Mouse (Mus musculus): Measurements from ENCODE around the gene Tfpi.
"Not testable (repeated sequence)": the region's sequence is repeated elsewhere in the genome, so short reads cannot be mapped to it uniquely, and the experiment has no call there.

Gene Tfpi

GRCm38 (mm10) chr2:84476577-84476976 lies at the start of gene Tfpi:
Tfpi (minus strand) TSS chr2:84476775.
- peak; percentile 48 for DNase-seq (ENCODE audit: low spot score)

- no peak for DNase-seq (ENCODE audit: low spot score)
Observed at GRCm38 (mm10) chr2:84526221-84526620, 49.6 kb upstream of the Tfpi start.

GRCm38 (mm10) chr2:84525806-84526205 lies 49.2 kb upstream of the Tfpi start:
- no peak for DNase-seq (ENCODE audit: low spot score)

- no peak for DNase-seq (ENCODE audit: low spot score)
Observed at GRCm38 (mm10) chr2:84525047-84525446, 48.5 kb upstream of the Tfpi start.

- no peak for DNase-seq (ENCODE audit: low spot score)
Observed at GRCm38 (mm10) chr2:84523994-84524393, 47.4 kb upstream of the Tfpi start.

- no peak for DNase-seq (ENCODE audit: low spot score)
Observed at GRCm38 (mm10) chr2:84523103-84523865, 46.7 kb upstream of the Tfpi start.

- DNase-seq (ENCODE audit: low spot score), result peak; percentile 13
Observed at GRCm38 (mm10) chr2:84519514-84520067, 43.0 kb upstream of the Tfpi start.

- no peak for DNase-seq (ENCODE audit: low spot score)
Observed at GRCm38 (mm10) chr2:84518767-84519166, 42.2 kb upstream of the Tfpi start.

- no peak for DNase-seq (ENCODE audit: low spot score)
Observed at GRCm38 (mm10) chr2:84513281-84513680, 36.7 kb upstream of the Tfpi start.

GRCm38 (mm10) chr2:84511508-84511907 lies 34.9 kb upstream of the Tfpi start:
- no peak for DNase-seq (ENCODE audit: low spot score)

GRCm38 (mm10) chr2:84511036-84511435 lies 34.5 kb upstream of the Tfpi start:
- DNase-seq (ENCODE audit: low spot score), result no peak

GRCm38 (mm10) chr2:84504954-84505394 lies 28.4 kb upstream of the Tfpi start:
- DNase-seq (ENCODE audit: low spot score), result not testable (repeated sequence)

- no peak for DNase-seq (ENCODE audit: low spot score)
Observed at GRCm38 (mm10) chr2:84504285-84504684, 27.7 kb upstream of the Tfpi start.

- no peak for DNase-seq (ENCODE audit: low spot score)
Observed at GRCm38 (mm10) chr2:84498921-84499320, 22.3 kb upstream of the Tfpi start.

- no peak for DNase-seq (ENCODE audit: low spot score)
Observed at GRCm38 (mm10) chr2:84495108-84495507, 18.5 kb upstream of the Tfpi start.

GRCm38 (mm10) chr2:84493626-84494025 lies 17.1 kb upstream of the Tfpi start:
- no peak for DNase-seq (ENCODE audit: low spot score)

- DNase-seq (ENCODE audit: low spot score), result no peak
Observed at GRCm38 (mm10) chr2:84491715-84492114, 15.1 kb upstream of the Tfpi start.

- no peak for DNase-seq (ENCODE audit: low spot score)
Observed at GRCm38 (mm10) chr2:84487705-84488291, 11.2 kb upstream of the Tfpi start.

- peak; percentile 47 for DNase-seq (ENCODE audit: low spot score)
Observed at GRCm38 (mm10) chr2:84481863-84482262, 5.3 kb upstream of the Tfpi start.

- DNase-seq (ENCODE audit: low spot score), result peak; percentile 51
Observed at GRCm38 (mm10) chr2:84479036-84479435, 2.5 kb upstream of the Tfpi start.

GRCm38 (mm10) chr2:84477759-84478158 lies 1.2 kb upstream of the Tfpi start:
- no peak for DNase-seq (ENCODE audit: low spot score)

GRCm38 (mm10) chr2:84476131-84476530 lies 444 bp downstream of the Tfpi start:
- DNase-seq (ENCODE audit: low spot score), result no peak

GRCm38 (mm10) chr2:84475601-84476000 lies 974 bp downstream of the Tfpi start:
- peak; percentile 17 for DNase-seq (ENCODE audit: low spot score)

Measured in embryo, embryonic 10 days (tissue).